Mouse (Mus musculus) CH12.LX (cell line): ENCODE measurements at regions not wholly inside any gene's neighbourhood (a gene's known extent, or its start where the extent isn't known, plus 50 kb on each side); places are given as distances from the start of the nearest gene placed in this dataset.

Experiments
- DNase-seq: peaks from one replicate; pipeline ENCODE4 v3.0.0-alpha.2; 2013; ENCODE audit errors: extremely low read depth
- H3K27ac ChIP-seq: 2 replicates; pipeline ENCODE4 v1.5.1; 2012; ENCODE audit warnings: low read depth, mild to moderate bottlenecking, control low read depth, moderate library complexity; ENCODE audit not compliant: insufficient read depth
- H3K27me3 ChIP-seq: replicated peaks from 2 replicates; pipeline ENCODE3; 2012; ENCODE audit warnings: inconsistent platforms
- H3K36me3 ChIP-seq, 2 experiments: replicated peaks in 1 of 2; 2 replicates each; pipeline versions ENCODE3 to v1.6.1; 2012; ENCODE audit warnings: inconsistent platforms in 1 of 2, low read length in 1 of 2, mild to moderate bottlenecking in 1 of 2, mixed read lengths in 1 of 2, moderate library complexity in 1 of 2; ENCODE audit not compliant: control insufficient read depth in 1 of 2, insufficient read depth in 1 of 2
- H3K4me1 ChIP-seq, 2 experiments: 2 replicates each; pipeline ENCODE4 v1.6.1; 2012; ENCODE audit warnings: inconsistent platforms in 1 of 2, moderate library complexity in 1 of 2; ENCODE audit not compliant: insufficient read depth in 2 of 2, control insufficient read depth in 1 of 2
- H3K4me2 ChIP-seq: 2 replicates; pipeline ENCODE4 v1.6.1; 2012; ENCODE audit warnings: low read depth, mild to moderate bottlenecking, control low read depth; ENCODE audit not compliant: poor library complexity, insufficient read depth, severe bottlenecking
- H3K4me3 ChIP-seq, 3 experiments: fragments of 150-350 bp in 1 of 3; sonication (generic) in 1 of 3; replicated peaks in 1 of 3; 2 replicates each; pipeline versions ENCODE3 to v1.5.1; 2011 to 2012; ENCODE audit warnings: low read depth in 2 of 3, low read length in 2 of 3, mild to moderate bottlenecking in 2 of 3, moderate library complexity in 2 of 3, control low read depth in 1 of 3, improper control_type of control experiment in 1 of 3, inconsistent platforms in 1 of 3, mixed read lengths in 1 of 3; ENCODE audit not compliant: poor library complexity in 1 of 3
- H3K79me2 ChIP-seq: replicated peaks from 2 replicates; pipeline ENCODE4 v1.6.1; 2012; ENCODE audit warnings: mild to moderate bottlenecking, moderate library complexity; ENCODE audit not compliant: control insufficient read depth, poor library complexity, insufficient read depth, severe bottlenecking; ENCODE audit errors: extremely low read depth
- H3K9ac ChIP-seq: 2 replicates; pipeline ENCODE4 v1.6.1; 2012; ENCODE audit warnings: low read depth, mild to moderate bottlenecking, control low read depth, moderate library complexity; ENCODE audit not compliant: insufficient read depth
- H3K9me3 ChIP-seq: replicated peaks from 2 replicates; pipeline ENCODE3; 2012; ENCODE audit warnings: low read length, inconsistent platforms, mixed read lengths
- CHD1 ChIP-seq: IDR thresholded peaks from 2 replicates; pipeline ENCODE4 v1.6.1; 2012; ENCODE audit warnings: low read depth, low read length, improper control_type of control experiment, inconsistent platforms
- CTCF ChIP-seq, 2 experiments: IDR thresholded peaks in 1 of 2; conservative IDR thresholded peaks in 1 of 2; 2 replicates each; pipeline ENCODE4 v1.5.1; 2011 to 2012; ENCODE audit warnings: low read depth in 2 of 2, low read length in 2 of 2, improper control_type of control experiment in 1 of 2, inconsistent platforms in 1 of 2, mild to moderate bottlenecking in 1 of 2, moderate library complexity in 1 of 2
- E2F4 ChIP-seq: IDR thresholded peaks from 2 replicates; pipeline ENCODE4 v1.6.1; 2011; ENCODE audit warnings: low read depth, low read length, improper control_type of control experiment; ENCODE audit not compliant: insufficient replicate concordance
- EP300 ChIP-seq: IDR thresholded peaks from 2 replicates; pipeline ENCODE4 v1.6.1; 2011; ENCODE audit warnings: low read length, improper control_type of control experiment
- ETS1 ChIP-seq: conservative IDR thresholded peaks from 2 replicates; pipeline ENCODE4 v1.6.1; 2012; ENCODE audit warnings: low read depth, mild to moderate bottlenecking, inconsistent platforms, low read length, improper control_type of control experiment, moderate library complexity
- GABPA ChIP-seq: IDR thresholded peaks from 2 replicates; pipeline ENCODE4 v1.6.1; 2012; ENCODE audit warnings: low read depth, low read length, improper control_type of control experiment, inconsistent platforms; ENCODE audit not compliant: insufficient replicate concordance
- HCFC1 ChIP-seq: IDR thresholded peaks from 2 replicates; pipeline ENCODE4 v1.6.1; 2012; ENCODE audit warnings: low read depth, mild to moderate bottlenecking, inconsistent platforms, low read length, improper control_type of control experiment
- IRF4 ChIP-seq: IDR thresholded peaks from 2 replicates; pipeline ENCODE4 v1.6.1; 2014; ENCODE audit warnings: low read depth, mild to moderate bottlenecking, inconsistent platforms, low read length, improper control_type of control experiment
- JUND ChIP-seq: conservative IDR thresholded peaks from 2 replicates; pipeline ENCODE4 v1.6.1; 2011; ENCODE audit warnings: low read depth, low read length, improper control_type of control experiment
- MAFK ChIP-seq: IDR thresholded peaks from 2 replicates; pipeline ENCODE4 v1.6.1; 2011; ENCODE audit warnings: low read length, improper control_type of control experiment; ENCODE audit not compliant: insufficient replicate concordance
- MAX ChIP-seq: IDR thresholded peaks from 2 replicates; pipeline ENCODE4 v1.6.1; 2011; ENCODE audit warnings: low read length, improper control_type of control experiment
- MAZ ChIP-seq: IDR thresholded peaks from 2 replicates; pipeline ENCODE4 v1.6.1; 2012; ENCODE audit warnings: low read depth, mild to moderate bottlenecking, inconsistent platforms, low read length, improper control_type of control experiment, moderate library complexity
- MEF2A ChIP-seq: IDR thresholded peaks from 2 replicates; pipeline ENCODE4 v1.6.1; 2014; ENCODE audit warnings: low read depth, mild to moderate bottlenecking, inconsistent platforms, low read length, improper control_type of control experiment, borderline replicate concordance
- MXI1 ChIP-seq: IDR thresholded peaks from 2 replicates; pipeline ENCODE4 v1.6.1; 2011; ENCODE audit warnings: mild to moderate bottlenecking, low read depth, low read length, improper control_type of control experiment
- NELFE ChIP-seq: IDR thresholded peaks from 2 replicates; pipeline ENCODE4 v1.6.1; 2011; ENCODE audit warnings: low read depth, low read length, improper control_type of control experiment
- NRF1 ChIP-seq: IDR thresholded peaks from 2 replicates; pipeline ENCODE4 v1.6.1; 2014; ENCODE audit warnings: low read depth, mild to moderate bottlenecking, inconsistent platforms, low read length, improper control_type of control experiment, moderate library complexity
- PAX5 ChIP-seq: IDR thresholded peaks from 2 replicates; pipeline ENCODE4 v1.6.1; 2012; ENCODE audit warnings: low read length, inconsistent platforms, mixed read lengths
- POLR2A ChIP-seq: IDR thresholded peaks from 2 replicates; pipeline ENCODE4 v1.6.1; 2011; ENCODE audit warnings: low read depth, mild to moderate bottlenecking, improper control_type of control experiment, low read length
- POLR2AphosphoS2 ChIP-seq: IDR thresholded peaks from 2 replicates; pipeline ENCODE4 v1.6.1; 2011; ENCODE audit warnings: low read depth, low read length, improper control_type of control experiment
- RAD21 ChIP-seq: IDR thresholded peaks from 2 replicates; pipeline ENCODE4 v1.6.1; 2011; ENCODE audit warnings: low read depth, mild to moderate bottlenecking, low read length, improper control_type of control experiment, moderate library complexity
- RCOR1 ChIP-seq: conservative IDR thresholded peaks from 2 replicates; pipeline ENCODE4 v1.6.1; 2012; ENCODE audit warnings: low read depth, mild to moderate bottlenecking, inconsistent platforms, low read length, improper control_type of control experiment
- SMC3 ChIP-seq: IDR thresholded peaks from 2 replicates; pipeline ENCODE4 v1.6.1; 2011; ENCODE audit warnings: low read depth, low read length, improper control_type of control experiment
- TBP ChIP-seq: conservative IDR thresholded peaks from 2 replicates; pipeline ENCODE4 v1.6.1; 2011; ENCODE audit warnings: low read depth, low read length, improper control_type of control experiment
- TCF12 ChIP-seq: IDR thresholded peaks from 2 replicates; pipeline ENCODE4 v1.6.1; 2014; ENCODE audit warnings: low read depth, mild to moderate bottlenecking, inconsistent platforms, low read length, improper control_type of control experiment
- UBTF ChIP-seq: IDR thresholded peaks from 2 replicates; pipeline ENCODE4 v1.6.1; 2012; ENCODE audit warnings: low read depth, mild to moderate bottlenecking, inconsistent platforms, low read length, improper control_type of control experiment, moderate library complexity
- USF1 ChIP-seq: IDR thresholded peaks from 2 replicates; pipeline ENCODE4 v1.6.1; 2014; ENCODE audit warnings: low read depth, mild to moderate bottlenecking, inconsistent platforms, low read length, improper control_type of control experiment
- USF2 ChIP-seq: conservative IDR thresholded peaks from 2 replicates; pipeline ENCODE4 v1.6.1; 2011; ENCODE audit warnings: low read depth, low read length, improper control_type of control experiment
- ZC3H11A ChIP-seq: IDR thresholded peaks from 2 replicates; pipeline ENCODE4 v1.6.1; 2012; ENCODE audit warnings: low read depth, mild to moderate bottlenecking, inconsistent platforms, low read length, improper control_type of control experiment
- ZKSCAN1 ChIP-seq: IDR thresholded peaks from 2 replicates; pipeline ENCODE4 v1.6.1; 2012; ENCODE audit warnings: low read depth, inconsistent platforms, low read length, improper control_type of control experiment, borderline replicate concordance
- ZMIZ1 ChIP-seq: IDR thresholded peaks from 2 replicates; pipeline ENCODE4 v1.6.1; 2012; ENCODE audit warnings: low read depth, mild to moderate bottlenecking, inconsistent platforms, low read length, improper control_type of control experiment
- dilution Hi-C: fragments of 300-500 bp; cut with MboI; formaldehyde crosslinking; loops from 2 replicates; pipeline ENCODE4 v1.14.3; 2020; ENCODE audit warnings: low sequenced_read_pairs; ENCODE audit not compliant: extremely low pct_unique_long_range_greater_than_20kb, extremely low pct_ligation_motif_present
- in situ Hi-C: fragments of 300-500 bp; cut with MboI; formaldehyde crosslinking; loops from 3 replicates; pipeline ENCODE4 v1.14.3; 2019; ENCODE audit warnings: low sequenced_read_pairs, low pct_ligation_motif_present, low pct_unique_long_range_greater_than_20kb, mixed read lengths

DNA sequence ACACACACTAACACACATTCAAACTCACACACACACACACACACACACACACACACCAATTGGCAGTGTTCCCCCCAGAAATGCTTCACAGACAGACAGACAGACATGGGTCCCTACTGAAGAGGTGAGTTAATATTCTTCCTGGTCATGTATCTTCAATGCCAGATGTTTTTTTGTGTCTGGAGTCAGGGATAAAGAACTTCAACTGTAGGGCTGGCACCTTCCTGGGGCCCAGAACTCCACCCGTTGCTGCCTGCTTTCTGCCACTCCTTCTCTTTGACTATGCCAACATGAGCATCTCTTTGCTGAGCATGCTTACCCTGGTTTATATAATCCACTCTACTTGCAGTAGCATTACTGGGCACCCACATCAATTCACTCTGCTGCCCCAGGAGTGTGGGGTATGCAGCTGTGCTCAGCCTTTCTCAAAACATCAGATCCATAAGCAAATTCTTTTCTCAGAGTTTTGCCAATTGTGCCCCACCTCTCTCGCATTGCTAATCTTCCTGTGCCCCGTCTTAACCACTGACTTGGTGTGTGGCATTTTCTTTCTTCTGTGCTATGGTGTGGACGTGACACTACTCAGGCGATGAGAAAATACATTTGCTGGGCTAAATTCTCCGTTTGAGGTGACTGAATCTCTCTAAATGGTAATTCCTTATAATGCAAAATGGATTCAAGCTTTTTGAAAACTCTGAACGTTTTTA is 60.5 kb upstream of the Bach2 start:
- in situ Hi-C loops: no loop called here
- dilution Hi-C loops: no loop called here

DNA sequence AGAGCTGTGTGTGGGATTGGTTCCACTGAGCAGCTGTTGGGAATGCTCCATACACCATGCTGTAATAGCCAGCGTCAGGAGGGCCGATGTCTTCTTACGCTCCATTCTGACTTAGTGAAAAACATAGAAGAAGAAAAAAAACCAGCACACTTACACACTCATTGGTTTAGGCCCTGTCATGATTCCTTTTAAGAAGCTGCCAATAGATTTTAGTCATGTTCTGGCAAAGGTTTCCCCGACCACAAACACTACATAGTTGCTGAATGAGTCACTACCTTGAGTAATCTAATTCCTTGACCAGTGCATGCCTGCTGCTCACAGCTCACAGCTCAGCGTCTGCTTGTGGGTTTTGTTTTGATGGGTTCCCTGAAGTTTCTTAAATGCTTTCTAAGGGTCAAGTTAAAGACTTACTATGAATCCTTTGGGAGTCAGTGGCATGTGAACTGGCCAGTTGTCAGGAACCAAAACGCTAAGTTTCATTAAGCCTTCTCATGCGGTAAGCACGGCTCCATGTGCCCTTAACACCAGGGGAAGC is 58.8 kb upstream of the Bach2 start:
- in situ Hi-C loops: no loop called here
- no peaks in the 10 kb centered on the region for H3K79me2 ChIP-seq
- no peaks in the 10 kb centered on the region for H3K36me3 ChIP-seq
- peak; percentile 78 for DNase-seq
- H3K9me3 ChIP-seq: no peaks in the 10 kb centered on the region
- dilution Hi-C loops: no loop called here
- peak overlapping the region in 1 of 3 experiments; percentile 34 for H3K4me3 ChIP-seq
- no peak overlapping the region for H3K27ac ChIP-seq
- peaks cover 8 to 11% of the 10 kb centered on the region in 2 experiments for H3K4me1 ChIP-seq
- peak overlapping the region; percentile 58; the same call in 1 of the 2 replicates for H3K4me2 ChIP-seq
- H3K27me3 ChIP-seq: no peaks in the 10 kb centered on the region
- no peak overlapping the region for H3K9ac ChIP-seq
- TF ChIP-seq ETS1: peak; percentile 81
- TF ChIP-seq ZKSCAN1: no peak
- TF ChIP-seq USF2: no peak
- TF ChIP-seq PAX5: no peak
- peak; percentile 73; the same call in 1 of the 2 replicates for TF ChIP-seq MEF2A
- TF ChIP-seq TBP: no peak
- peak; percentile 87 for TF ChIP-seq EP300
- TF ChIP-seq POLR2A: no peak
- TF ChIP-seq MAZ: no peak
- TF ChIP-seq CTCF (conservative IDR thresholded peaks at IDR 0.05 in 1 of 2, IDR thresholded peaks at IDR 0.05 in 1 of 2; ENCODE audit: low read depth in 2 of 2, low read length in 2 of 2): no peak
- no peak for TF ChIP-seq NRF1
- no peak for TF ChIP-seq POLR2AphosphoS2
- TF ChIP-seq USF1: no peak
- TF ChIP-seq MXI1: no peak
- TF ChIP-seq ZMIZ1: no peak
- TF ChIP-seq TCF12: no peak
- TF ChIP-seq RCOR1: no peak; the same call in 1 of the 2 replicates
- no peak for TF ChIP-seq CHD1
- no peak for TF ChIP-seq ZC3H11A
- TF ChIP-seq JUND: peak; percentile 95
- peak; percentile 35; the same call in 1 of the 2 replicates for TF ChIP-seq MAX
- TF ChIP-seq RAD21: no peak
- no peak for TF ChIP-seq SMC3
- TF ChIP-seq NELFE: no peak
- no peak for TF ChIP-seq UBTF
- 0 out of 2 replicates have a peak, but pooled peaks have one; percentile 46 for TF ChIP-seq MAFK
- no peak for TF ChIP-seq GABPA
- no peak for TF ChIP-seq E2F4
- peak; percentile 95 for TF ChIP-seq IRF4
- TF ChIP-seq HCFC1: no peak

More for the DNA sequence above, 60.5 kb upstream of the Bach2 start:
- no peak for DNase-seq
- Histone ChIP-seq H3K4me3 (no peak overlapping the region), H3K9ac (no peak overlapping the region), H3K4me2 (no peak overlapping the region), H3K27me3 (no peaks in the 10 kb centered on the region), H3K79me2 (no peaks in the 10 kb centered on the region), H3K4me1 (peaks cover 8 to 11% of the 10 kb centered on the region in 2 experiments), H3K36me3 (no peaks in the 10 kb centered on the region), H3K9me3 (no peaks in the 10 kb centered on the region), H3K27ac (no peak overlapping the region)
- no peak for TF ChIP-seq IRF4
- TF ChIP-seq RCOR1: no peak
- no peak for TF ChIP-seq MAFK
- no peak for TF ChIP-seq NRF1
- TF ChIP-seq USF2: no peak
- no peak for TF ChIP-seq MEF2A
- no peak for TF ChIP-seq MAX
